Mouse (Mus musculus) MEL-GATA-1-ER (cell line): ENCODE measurements around the gene Tomm70a.
A peak's percentile ranks its signal among the peaks of the same experiment; 100 is the strongest.
"Not testable (repeated sequence)": the region's sequence is repeated elsewhere in the genome, so short reads cannot be mapped to it uniquely, and the experiment has no call there.

ENCODE experiments used
- DNase-seq: peaks from one replicate; pipeline ENCODE4 v3.0.0-alpha.2; 2012; ENCODE audit warnings: low read depth; ENCODE audit errors: extremely low read depth

Tomm70a gene

DNA sequence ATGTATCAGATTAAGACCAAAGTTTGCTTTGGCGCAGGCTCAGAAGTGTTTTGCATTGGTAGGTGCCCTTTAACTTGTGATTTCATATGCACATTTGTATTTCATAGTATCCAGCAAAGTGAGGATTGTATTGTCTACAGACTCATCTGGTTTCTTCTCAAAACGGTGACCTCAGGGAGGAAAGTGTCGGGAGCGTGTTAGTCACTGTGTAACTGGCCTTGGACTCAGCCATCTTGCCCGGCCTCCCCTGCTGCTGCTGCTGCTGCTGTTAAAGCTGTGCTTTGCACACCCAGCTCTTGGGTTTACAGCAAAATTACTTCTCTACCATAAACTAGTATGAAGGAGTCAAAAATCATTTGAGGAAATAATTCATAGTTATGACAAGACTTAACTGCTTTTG lies 23.2 kb downstream of the Tomm70a start:
- no peak for DNase-seq

GRCm38 (mm10) chr16:57151437-57151836 lies 29.9 kb downstream of the Tomm70a start:
- no peak for DNase-seq

GRCm38 (mm10) chr16:57155899-57156298 lies 34.4 kb downstream of the Tomm70a start:
- no peak for DNase-seq

DNA sequence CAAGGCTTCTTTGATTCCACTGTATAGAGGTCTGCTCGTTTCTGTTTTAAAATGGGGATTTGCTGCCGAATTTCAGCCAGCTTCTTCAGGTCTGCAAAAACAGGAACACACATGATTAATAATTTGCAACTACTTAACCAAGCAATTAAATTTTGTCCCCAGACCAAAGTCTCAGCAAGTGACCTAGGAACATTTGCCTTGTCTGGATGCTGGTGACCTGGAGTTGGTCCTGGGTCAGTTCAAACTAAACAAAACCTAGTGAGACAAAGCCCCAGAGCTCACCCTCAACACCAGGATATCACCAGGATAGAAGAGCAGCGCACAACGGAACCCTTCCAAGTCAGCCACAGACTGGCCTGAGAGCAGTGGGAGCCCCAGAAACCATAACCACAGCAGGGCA lies 35.6 kb downstream of the Tomm70a start:
- DNase-seq = no peak

DNA sequence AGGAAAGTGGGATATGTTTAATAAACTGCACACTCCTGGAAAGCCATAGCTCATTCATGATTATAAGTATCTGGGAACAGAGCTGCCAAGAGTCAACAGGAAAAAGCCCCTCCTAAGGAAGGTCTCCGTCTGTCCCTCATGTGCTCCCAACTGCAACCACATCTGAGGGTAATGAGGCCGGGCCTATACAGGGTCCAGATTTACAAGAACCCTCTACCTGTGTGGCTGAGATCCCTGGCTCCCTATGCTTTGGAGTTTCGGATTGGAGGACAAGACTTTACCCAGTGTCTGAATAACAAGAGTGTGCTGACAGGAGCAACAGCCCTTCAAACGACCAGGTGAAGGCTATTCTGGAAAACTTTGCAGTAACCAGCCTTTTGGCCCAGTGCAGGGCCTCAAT lies 36.2 kb downstream of the Tomm70a start:
- no peak for DNase-seq

DNA sequence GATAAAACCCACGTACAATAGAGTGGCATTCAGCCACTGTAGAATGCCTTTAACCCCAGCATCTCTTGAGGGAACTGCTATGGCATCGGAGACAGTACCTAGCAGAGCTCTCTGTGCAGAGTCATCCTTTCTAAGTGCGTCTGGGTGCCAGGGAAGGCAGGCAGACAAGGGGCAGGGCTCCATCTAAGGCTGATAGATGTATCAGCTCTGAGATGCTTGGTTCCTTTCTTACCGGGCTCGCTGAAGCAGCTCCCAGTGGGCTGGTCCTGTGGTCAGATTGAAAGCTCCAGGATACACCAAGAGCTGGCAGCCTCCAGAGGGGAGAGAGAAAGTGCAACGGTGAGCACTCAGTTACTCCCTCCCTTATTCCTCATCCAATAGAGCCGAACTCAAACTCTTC lies 38.3 kb downstream of the Tomm70a start:
- no peak for DNase-seq

GRCm38 (mm10) chr16:57162841-57163240 lies 41.3 kb downstream of the Tomm70a start:
- no peak for DNase-seq

- DNase-seq = no peak
Measured at GRCm38 (mm10) chr16:57163694-57164093, 42.2 kb downstream of the Tomm70a start.

DNA sequence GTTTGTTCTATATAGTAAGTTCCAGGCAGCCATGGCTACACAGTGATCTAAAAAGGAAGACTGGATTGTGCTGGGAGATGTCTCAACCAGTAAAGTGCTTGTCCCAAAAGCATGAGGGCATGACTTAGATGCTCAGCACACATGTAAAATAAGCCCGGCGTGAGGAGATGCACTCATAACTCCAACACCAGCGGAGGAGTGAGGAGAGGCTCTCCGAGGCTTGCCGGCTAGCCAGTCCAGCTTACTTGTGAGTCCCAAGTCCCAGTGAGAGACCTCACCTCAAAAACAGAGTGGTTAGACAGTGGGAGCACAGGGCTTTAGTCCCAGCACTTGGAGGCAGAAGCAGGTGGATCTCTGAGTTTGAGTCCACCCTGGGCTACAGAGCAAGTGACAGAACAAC lies 43.7 kb downstream of the Tomm70a start:
- no peak for DNase-seq

- DNase-seq = no peak
Measured at GRCm38 (mm10) chr16:57166086-57166485, 44.6 kb downstream of the Tomm70a start.

GRCm38 (mm10) chr16:57166611-57167513 lies 45.4 kb downstream of the Tomm70a start, which contains the start of gene Nit2:
Gene Nit2 (minus strand): TSS chr16:57167341.
- DNase-seq = peak; percentile 76

GRCm38 (mm10) chr16:57167514-57167912 lies 46.0 kb downstream of the Tomm70a start:
- DNase-seq = no peak

DNA sequence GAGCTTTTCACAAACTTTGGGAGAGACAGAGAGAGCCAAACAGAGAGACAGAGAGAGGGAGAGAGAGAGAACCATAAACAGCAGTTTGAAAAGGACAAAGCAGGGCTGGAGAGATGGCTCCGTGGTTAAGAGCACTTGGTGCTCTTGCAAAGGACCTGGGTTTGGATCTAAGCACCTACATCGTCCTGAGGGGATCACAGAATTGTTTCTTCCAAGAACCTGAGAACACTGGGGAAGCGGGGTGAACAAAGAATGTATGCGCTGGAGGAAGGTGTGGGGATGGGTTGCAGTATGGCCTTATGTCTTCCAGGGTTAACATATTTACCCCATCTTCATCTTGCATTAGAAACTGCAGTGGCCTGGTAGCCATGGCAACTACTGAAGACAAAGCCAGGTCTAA lies 46.7 kb downstream of the Tomm70a start:
- no peak for DNase-seq

DNA sequence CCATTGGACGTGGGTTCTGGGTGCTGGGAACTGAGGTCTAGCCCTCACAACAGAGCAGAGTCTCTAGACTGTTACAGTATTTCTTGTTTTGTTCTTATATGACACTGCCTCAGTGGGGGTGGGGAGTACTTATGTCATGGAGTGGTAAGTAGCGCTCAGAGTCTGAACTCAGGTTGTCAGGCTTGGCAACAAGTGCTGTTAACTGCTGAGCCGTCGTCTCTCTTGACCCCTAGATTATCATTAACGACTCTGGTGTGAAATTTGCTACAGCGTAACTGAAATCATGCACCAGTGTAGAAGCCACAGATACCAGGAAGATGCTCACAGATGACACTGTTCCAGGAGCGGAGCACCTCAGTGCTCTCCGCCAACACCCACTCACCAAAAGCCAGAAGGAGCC lies 49.7 kb downstream of the Tomm70a start:
- DNase-seq = no peak

DNA sequence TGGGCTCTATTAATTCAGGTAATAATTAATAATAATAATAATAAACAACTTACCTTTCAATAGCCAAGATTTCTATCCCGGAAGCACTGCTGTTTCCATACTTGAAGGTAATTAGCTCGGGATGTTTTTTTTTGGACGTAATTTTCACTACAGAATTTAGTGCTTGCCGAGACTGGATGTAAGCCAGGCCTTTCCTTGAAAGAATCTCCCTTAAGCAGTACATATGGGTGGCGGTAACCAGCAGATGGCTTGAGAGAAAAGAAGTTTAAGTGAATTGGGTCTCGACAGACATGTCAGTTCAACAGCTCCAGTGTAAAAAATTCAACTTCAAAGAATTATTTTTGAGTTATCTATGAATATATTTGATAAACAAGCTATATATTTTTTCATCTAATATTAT lies 50.1 kb downstream of the Tomm70a start:
- no peak for DNase-seq

DNA sequence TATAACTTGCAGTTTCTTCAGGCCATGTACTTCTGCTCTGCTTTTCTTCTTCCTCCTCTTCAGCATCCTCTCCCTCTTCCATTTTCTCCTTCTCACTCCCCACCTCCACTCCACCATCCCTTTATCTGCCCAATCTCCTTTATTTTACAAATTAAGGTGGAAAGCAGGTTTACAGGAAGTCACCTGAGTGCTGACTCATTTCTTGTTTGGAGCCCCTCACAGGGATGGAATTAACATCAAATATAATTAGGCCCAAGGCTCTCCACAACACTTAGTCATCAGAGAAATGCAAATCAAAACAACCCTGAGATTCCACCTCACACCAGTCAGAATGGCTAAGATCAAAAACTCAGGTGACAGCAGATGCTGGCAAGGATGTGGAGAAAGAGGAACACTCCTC lies 53.0 kb downstream of the Tomm70a start:
- not testable (repeated sequence) for DNase-seq

- DNase-seq = no peak
Measured at GRCm38 (mm10) chr16:57175751-57176150, 54.2 kb downstream of the Tomm70a start.

GRCm38 (mm10) chr16:57176276-57176675 lies 54.8 kb downstream of the Tomm70a start:
- DNase-seq = no peak

GRCm38 (mm10) chr16:57177254-57177653 lies 55.8 kb downstream of the Tomm70a start:
- DNase-seq = no peak

GRCm38 (mm10) chr16:57177664-57178063 lies 56.2 kb downstream of the Tomm70a start:
- DNase-seq = no peak

DNA sequence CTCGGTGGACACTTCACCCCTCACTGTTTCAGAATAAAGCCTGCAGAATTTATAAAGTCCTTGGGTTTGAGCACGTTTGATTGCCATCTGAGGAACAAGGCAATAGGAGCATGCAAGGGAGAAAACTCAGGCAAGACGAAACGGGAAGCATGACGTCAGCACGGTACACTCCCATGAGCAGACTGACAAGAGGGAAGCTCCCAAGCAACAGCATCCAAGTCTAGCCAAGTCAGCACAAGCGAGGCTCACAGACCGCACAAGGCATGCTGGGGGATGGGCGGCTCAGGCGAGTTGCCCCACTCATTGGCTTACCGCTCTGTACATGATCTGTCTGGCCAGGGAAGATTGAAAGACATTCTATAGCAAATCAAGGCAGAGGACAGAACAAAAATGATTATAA lies 59.7 kb downstream of the Tomm70a start:
- no peak for DNase-seq

DNA sequence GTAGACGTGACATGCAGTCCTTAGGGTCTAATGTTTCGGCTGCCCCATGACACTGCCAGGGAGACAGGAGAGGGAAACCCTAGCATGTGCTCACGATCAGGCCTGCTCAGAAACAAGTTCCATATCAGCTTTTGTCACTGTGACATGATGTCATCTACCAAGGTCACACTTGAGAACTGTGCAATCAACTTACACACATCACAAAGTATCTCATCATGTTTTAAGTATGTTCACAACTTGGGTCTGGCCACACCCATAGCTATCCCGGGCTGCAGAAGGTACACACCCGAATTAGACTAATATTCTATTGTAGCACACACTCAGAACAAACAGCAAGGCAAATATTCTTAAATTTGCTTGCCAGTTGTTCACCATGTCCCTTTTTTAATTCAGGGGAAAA lies 60.5 kb downstream of the Tomm70a start:
- DNase-seq = no peak

DNA sequence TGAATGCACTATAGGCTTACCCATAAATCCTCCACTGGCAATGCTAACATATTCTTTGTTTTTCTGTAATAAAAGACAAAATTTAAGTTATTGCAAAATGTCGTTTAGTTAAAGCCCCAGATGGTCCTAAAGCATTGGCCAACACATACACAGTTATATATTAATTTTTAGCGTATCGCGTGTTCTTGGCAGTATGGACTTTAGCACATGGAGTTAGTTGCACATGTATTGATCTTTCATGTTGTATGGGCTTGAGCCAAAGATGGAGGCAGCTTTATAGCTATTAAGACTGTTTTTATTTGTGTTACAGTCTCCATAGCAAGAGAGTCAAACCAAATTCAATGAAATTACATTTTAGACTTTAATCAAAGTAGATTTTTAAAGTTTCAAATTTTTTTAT lies 65.1 kb downstream of the Tomm70a start:
- no peak for DNase-seq
